ENCODE assay signal across 8 mouse cellular contexts in the genomic region with DNA sequence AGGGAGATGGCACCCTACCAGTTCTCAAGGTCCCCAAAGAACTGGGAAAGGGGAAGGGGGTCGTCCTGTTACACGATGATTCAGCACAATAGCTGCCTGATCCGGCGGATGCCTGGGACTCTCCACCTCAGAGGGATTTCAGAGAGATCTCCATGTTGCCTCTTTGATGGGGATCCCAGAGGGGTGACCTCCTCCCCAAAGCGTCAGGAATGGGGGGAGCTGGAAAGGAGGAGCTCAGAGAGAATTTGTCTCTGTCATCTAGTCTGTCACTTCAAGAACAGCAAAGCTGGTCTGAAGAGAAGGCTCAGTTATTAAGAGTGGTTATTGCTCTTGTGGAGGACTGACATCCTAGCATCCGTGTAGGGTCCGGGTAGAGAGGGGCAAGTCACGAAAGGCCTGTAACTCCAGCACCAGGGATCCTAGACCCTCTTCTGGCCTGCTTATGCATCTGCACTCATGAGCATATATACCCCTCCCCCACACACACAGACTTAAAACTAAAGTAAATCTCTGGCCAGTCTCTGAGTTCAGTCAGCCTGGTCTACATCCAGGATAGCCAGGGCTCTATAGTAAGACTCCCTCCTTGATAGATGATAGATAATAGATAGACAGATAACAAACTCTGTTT. TPM values are rescaled to one million over a fixed set of nuclear protein-coding genes. Genes with fewer than 3 reads are reported as not detected.
A peak's percentile ranks its signal among the peaks of the same experiment; 100 is the strongest.
DNase-seq lines count a peak whose midpoint lies in the region; ATAC-seq lines count a peak whose summit lies in the region.

No protein-coding gene starts in this region.

- WGBS in heart, embryonic 15.5 days: 12% methylated on average over 8 of the region's 8 CpGs
- WGBS in hindbrain, embryonic 13.5 days: 11% methylated on average over 8 of the region's 8 CpGs
- WGBS in midbrain, embryonic 13.5 days: 9% methylated on average over 8 of the region's 8 CpGs

- no peak overlapping the region for H3K27ac ChIP-seq in heart, embryonic 15.5 days
- H3K27ac ChIP-seq in hindbrain, embryonic 13.5 days: peak overlapping the region; percentile 86
- H3K27ac ChIP-seq in midbrain, embryonic 13.5 days: peak overlapping the region; percentile 75

- peak overlapping the region; percentile 98 for H3K4me2 ChIP-seq in heart, embryonic 15.5 days
- peak overlapping the region; percentile 91 for H3K4me2 ChIP-seq in hindbrain, embryonic 13.5 days
- peak overlapping the region; percentile 94 for H3K4me2 ChIP-seq in midbrain, embryonic 13.5 days (replicated peaks)

- H3K4me3 ChIP-seq in heart, embryonic 15.5 days: peak overlapping the region; percentile 89
- H3K4me3 ChIP-seq in hindbrain, embryonic 13.5 days: peak overlapping the region; percentile 75
- H3K4me3 ChIP-seq in midbrain, embryonic 13.5 days (replicated peaks): peak overlapping the region; percentile 68

- no peaks in the 10 kb centered on the region for H3K27me3 ChIP-seq in heart, embryonic 15.5 days
- H3K27me3 ChIP-seq in hindbrain, embryonic 13.5 days: no peaks in the 10 kb centered on the region
- no peaks in the 10 kb centered on the region for H3K27me3 ChIP-seq in midbrain, embryonic 13.5 days

- no peak for DNase-seq in heart, postnatal 36 days
- peak; percentile 24 for DNase-seq in WW6 (ENCODE audit: low read depth, low spot score)
- no peak for DNase-seq in urinary bladder, adult 18-20 months (ENCODE audit: low spot score in 2 of 2)
- no peak for DNase-seq in thymus, postnatal 0 days (ENCODE audit: low spot score)
- DNase-seq in heart, adult 11 months: no peak

- H3K36me3 ChIP-seq in heart, embryonic 15.5 days: no peaks in the 10 kb centered on the region
- peaks cover 3% of the 10 kb centered on the region; the same call in 1 of the 2 replicates for H3K36me3 ChIP-seq in hindbrain, embryonic 13.5 days
- 0 out of 2 replicates have a peak, but pooled peaks cover 4% of the 10 kb centered on the region for H3K36me3 ChIP-seq in midbrain, embryonic 13.5 days

- H3K9me3 ChIP-seq in heart, embryonic 15.5 days (replicated peaks): no peaks in the 10 kb centered on the region
- H3K9me3 ChIP-seq in hindbrain, embryonic 13.5 days: no peaks in the 10 kb centered on the region
- no peaks in the 10 kb centered on the region for H3K9me3 ChIP-seq in midbrain, embryonic 13.5 days

- H3K9ac ChIP-seq in heart, embryonic 15.5 days: 0 out of 2 replicates have a peak overlapping the region, but pooled peaks have one; percentile 93
- H3K9ac ChIP-seq in hindbrain, embryonic 13.5 days: peak overlapping the region; percentile 92
- H3K9ac ChIP-seq in midbrain, embryonic 13.5 days (replicated peaks): peak overlapping the region; percentile 85

- peaks cover 55% of the 10 kb centered on the region for H3K4me1 ChIP-seq in heart, embryonic 15.5 days (replicated peaks)
- peaks cover 51% of the 10 kb centered on the region for H3K4me1 ChIP-seq in hindbrain, embryonic 13.5 days (replicated peaks)
- H3K4me1 ChIP-seq in midbrain, embryonic 13.5 days (replicated peaks): peaks cover 52% of the 10 kb centered on the region

- intact Hi-C loops in heart, postnatal 36 days (cut with DNase I): loop anchor here (10.0 kb wide), 1 partner anchor 219 kb away; no protein-coding TSS in a partner anchor

- no peak for ATAC-seq in heart, embryonic 15.5 days (replicated peaks; ENCODE audit: insufficient number of reproducible peaks, insufficient read depth, low FRiP score, low read depth)
- ATAC-seq in hindbrain, embryonic 13.5 days (ENCODE audit: low FRiP score): peak; percentile 6; the same call in 1 of the 2 replicates
- peak; percentile 3; the same call in 1 of the 2 replicates for ATAC-seq in midbrain, embryonic 13.5 days

RNA-seq across cellular contexts. Expression of gene Efhd2, which starts 0.9 kb away (rescaled TPM):
- 62.0 and 79.3 TPM in 2 replicates for polyA plus RNA-seq in heart, embryonic 15.5 days (2015; fragmentation: Nextera tagmentation; extraction: Ambion mirVana)
- total RNA-seq in heart, postnatal 36 days (2021): 10 to 100 TPM; 20.4 to 21.3 TPM
- 68.1 and 68.6 TPM in 2 replicates for polyA plus RNA-seq in hindbrain, embryonic 13.5 days (2015; fragmentation: Nextera tagmentation; extraction: Ambion mirVana)
- polyA plus RNA-seq in midbrain, embryonic 13.5 days (2015; fragmentation: Nextera tagmentation; extraction: Ambion mirVana): 72.6 and 89.7 TPM in 2 replicates
- polyA plus RNA-seq in thymus, postnatal 0 days (2015; fragmentation: Nextera tagmentation; extraction: Ambion mirVana): 88.4 and 90.4 TPM in 2 replicates

RNA-seq across cellular contexts. Expression of gene Ctrc, which starts 29.4 kb away (rescaled TPM):
- polyA plus RNA-seq in heart, embryonic 15.5 days (2015; fragmentation: Nextera tagmentation; extraction: Ambion mirVana): not detected in 2 replicates
- total RNA-seq in heart, postnatal 36 days (2021): not detected
- polyA plus RNA-seq in hindbrain, embryonic 13.5 days (2015; fragmentation: Nextera tagmentation; extraction: Ambion mirVana): not detected in 2 replicates
- not detected in 2 replicates for polyA plus RNA-seq in midbrain, embryonic 13.5 days (2015; fragmentation: Nextera tagmentation; extraction: Ambion mirVana)
- polyA plus RNA-seq in thymus, postnatal 0 days (2015; fragmentation: Nextera tagmentation; extraction: Ambion mirVana): 0.30 TPM in 1 of 2 replicates, not detected in the other

RNA-seq across cellular contexts. Expression of gene Cela2a, which starts 49.6 kb away (rescaled TPM):
- 0.35 TPM in 1 of 2 replicates, not detected in the other for polyA plus RNA-seq in heart, embryonic 15.5 days (2015; fragmentation: Nextera tagmentation; extraction: Ambion mirVana)
- not detected for total RNA-seq in heart, postnatal 36 days (2021)
- not detected in 2 replicates for polyA plus RNA-seq in hindbrain, embryonic 13.5 days (2015; fragmentation: Nextera tagmentation; extraction: Ambion mirVana)
- polyA plus RNA-seq in midbrain, embryonic 13.5 days (2015; fragmentation: Nextera tagmentation; extraction: Ambion mirVana): not detected in 2 replicates
- 0.12 and 0.13 TPM in 2 replicates for polyA plus RNA-seq in thymus, postnatal 0 days (2015; fragmentation: Nextera tagmentation; extraction: Ambion mirVana)
